Mouse (Mus musculus) thymus, adult 2 months (tissue): ENCODE measurements around the gene Saysd1. TPM values are rescaled to one million over a fixed set of nuclear protein-coding genes. Genes with fewer than 3 reads are reported as not detected.

Experiments used
- DNase-seq: peaks from one replicate; pipeline ENCODE4 v3.0.0; 2021
- H3K27ac ChIP-seq: fragments of 200-500 bp; 2 replicates; pipeline ENCODE4 v1.5.1; 2012; ENCODE audit warnings: low read length, control low read depth; ENCODE audit not compliant: control insufficient read depth, insufficient read depth
- H3K27me3 ChIP-seq: fragments of 200-500 bp; 2 replicates; pipeline ENCODE4 v1.6.1; 2012; ENCODE audit warnings: mild to moderate bottlenecking, low read length, moderate library complexity, mixed read lengths; ENCODE audit not compliant: control insufficient read depth, insufficient read depth
- H3K36me3 ChIP-seq: fragments of 200-500 bp; 2 replicates; pipeline ENCODE4 v1.6.1; 2012; ENCODE audit warnings: mild to moderate bottlenecking, low read length, moderate library complexity; ENCODE audit not compliant: control insufficient read depth, insufficient read depth
- H3K4me1 ChIP-seq: fragments of 200-500 bp; replicated peaks from 2 replicates; pipeline ENCODE4 v1.6.1; 2012; ENCODE audit warnings: low read length; ENCODE audit not compliant: control insufficient read depth, insufficient read depth
- H3K4me3 ChIP-seq: fragments of 200-500 bp; 2 replicates; pipeline ENCODE4 v1.5.1; 2012; ENCODE audit warnings: mild to moderate bottlenecking, low read length, control low read depth, moderate library complexity; ENCODE audit not compliant: control insufficient read depth, insufficient read depth
- CTCF ChIP-seq: fragments of 200-500 bp; IDR thresholded peaks from 2 replicates; pipeline ENCODE4 v1.5.1; 2012; ENCODE audit warnings: mild to moderate bottlenecking, control low read depth, low read length, moderate library complexity, borderline replicate concordance; ENCODE audit not compliant: control insufficient read depth, poor library complexity, insufficient read depth; ENCODE audit errors: extremely low read depth
- POLR2A ChIP-seq: fragments of 200-500 bp; IDR thresholded peaks from 2 replicates; pipeline ENCODE4 v1.6.1; 2012; ENCODE audit warnings: mild to moderate bottlenecking, low read length, control low read depth, moderate library complexity; ENCODE audit not compliant: control insufficient read depth, poor library complexity, insufficient read depth; ENCODE audit errors: extremely low read depth
- WGBS: fragments of 180-500 bp; shearing (Covaris S2); methylation state at CpG from one replicate; pipeline ENCODE4 v1.1.7; 2018; 5-methylcytosine and 5-hydroxymethylcytosine counted together
- polyA plus RNA-seq: library from polyadenylated mRNA; depleted of rRNA; stranded (reverse); fragments of >200 nt; gene quantifications from 2 replicates; pipeline ENCODE4 v1.2.3, GENCODE M21; 2012

The Saysd1 gene
- polyA plus RNA-seq, 1 experiment = 14.6 TPM

DNA sequence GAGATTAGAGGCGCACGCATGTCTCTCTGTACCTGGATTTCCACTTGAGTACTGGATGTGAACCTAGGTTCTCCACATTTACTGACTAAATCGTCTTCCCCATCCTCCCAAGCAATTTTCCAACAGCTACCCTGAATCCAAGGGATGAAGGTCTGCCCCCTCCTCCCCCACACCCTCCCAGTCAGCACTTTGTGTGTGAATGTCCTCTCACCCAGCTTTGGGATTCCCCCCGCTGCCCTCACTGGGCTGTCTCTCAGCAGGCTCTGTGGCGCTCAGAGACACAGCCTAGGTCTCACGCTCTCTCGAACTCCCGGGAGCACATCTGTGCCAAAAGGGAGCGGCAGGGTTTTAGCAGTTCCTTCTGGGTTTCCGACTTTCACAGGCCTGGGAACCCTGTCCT lies 17.4 kb upstream of the Saysd1 start:
- no peak for TF ChIP-seq CTCF
- no peak for TF ChIP-seq POLR2A
- H3K36me3 ChIP-seq = no peaks in the 10 kb centered on the region
- no peak for DNase-seq
- WGBS = 95% methylated on average over 10 of the region's 10 CpGs
- H3K27ac ChIP-seq = no peak overlapping the region
- no peak overlapping the region for H3K4me3 ChIP-seq
- peaks cover 2% of the 10 kb centered on the region; the same call in 1 of the 2 replicates for H3K4me1 ChIP-seq
- no peaks in the 10 kb centered on the region for H3K27me3 ChIP-seq

GRCm38 (mm10) chr14:20154937-20155336 lies 16.6 kb upstream of the Saysd1 start:
- H3K4me3 ChIP-seq = no peak overlapping the region
- peaks cover 2% of the 10 kb centered on the region; the same call in 1 of the 2 replicates for H3K4me1 ChIP-seq
- H3K36me3 ChIP-seq = no peaks in the 10 kb centered on the region
- no peaks in the 10 kb centered on the region for H3K27me3 ChIP-seq
- TF ChIP-seq CTCF (no peak), POLR2A (no peak)
- WGBS = 83% methylated on average over 4 of the region's 4 CpGs
- no peak for DNase-seq
- no peak overlapping the region for H3K27ac ChIP-seq

- Histone ChIP-seq H3K4me1 (no peaks in the 10 kb centered on the region), H3K36me3 (no peaks in the 10 kb centered on the region), H3K27ac (no peak overlapping the region), H3K4me3 (no peak overlapping the region), H3K27me3 (no peaks in the 10 kb centered on the region)
- TF ChIP-seq CTCF (no peak), POLR2A (no peak)
- DNase-seq = no peak
- WGBS = 79% methylated on average over 7 of the region's 7 CpGs
Observed at GRCm38 (mm10) chr14:20154245-20154644, 15.9 kb upstream of the Saysd1 start.

DNA sequence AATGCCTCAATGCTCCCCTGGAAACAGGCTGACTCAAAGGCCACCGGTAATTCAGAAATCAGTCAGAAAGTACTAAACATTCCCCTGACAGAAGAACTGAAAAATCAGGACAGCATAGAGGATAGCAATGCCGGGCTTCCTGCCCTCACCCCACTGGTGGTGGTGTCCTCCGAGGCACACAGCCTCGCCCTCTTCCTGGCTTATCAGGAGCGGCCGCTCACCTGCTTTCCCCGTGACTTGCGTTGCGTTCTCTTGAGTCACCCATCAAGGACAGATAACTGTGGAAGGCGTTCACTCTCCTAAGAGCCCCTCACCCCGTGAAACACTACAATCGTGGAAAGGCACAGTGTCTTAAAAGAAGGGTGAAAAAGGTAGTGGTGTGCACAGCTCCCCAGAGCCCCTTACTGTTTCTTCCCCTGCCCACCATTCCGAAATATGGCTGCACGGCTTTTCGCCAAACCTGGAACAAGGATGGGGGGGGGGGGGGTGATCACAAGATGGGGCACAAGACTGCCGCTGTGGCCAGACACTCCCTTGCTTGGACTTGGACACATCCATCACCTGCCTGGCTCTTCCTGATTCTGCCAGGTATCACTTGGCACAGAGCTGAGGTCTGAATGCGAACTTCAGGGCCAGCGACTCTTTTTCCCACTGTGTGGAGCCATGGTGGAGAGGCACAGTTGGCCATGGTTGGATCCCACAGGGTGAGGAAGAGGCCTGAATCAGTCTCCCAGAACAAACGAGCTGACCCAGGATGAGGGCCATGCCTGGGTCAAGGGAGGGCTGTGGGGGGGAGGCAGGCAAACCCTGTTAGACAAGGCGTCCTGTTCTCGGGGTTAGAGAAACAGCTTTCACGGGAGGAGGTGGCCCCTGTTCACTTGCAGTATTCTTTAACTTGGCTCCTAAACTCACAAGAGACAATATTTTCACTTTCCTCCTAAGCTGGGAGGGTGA lies 11.1 kb upstream of the Saysd1 start:
- Histone ChIP-seq H3K36me3 (no peaks in the 10 kb centered on the region), H3K27ac (no peak overlapping the region), H3K27me3 (no peaks in the 10 kb centered on the region), H3K4me1 (no peaks in the 10 kb centered on the region), H3K4me3 (no peak overlapping the region)
- WGBS = 96% methylated on average over 22 of the region's 22 CpGs
- no peak for DNase-seq
- TF ChIP-seq CTCF = no peak
- TF ChIP-seq POLR2A = no peak

- Histone ChIP-seq H3K4me1 (no peaks in the 10 kb centered on the region), H3K27ac (no peak overlapping the region), H3K4me3 (no peak overlapping the region), H3K27me3 (no peaks in the 10 kb centered on the region), H3K36me3 (no peaks in the 10 kb centered on the region)
- TF ChIP-seq CTCF (no peak), POLR2A (no peak)
- DNase-seq = no peak
- WGBS = 96% methylated on average over 11 of the region's 11 CpGs
Observed at GRCm38 (mm10) chr14:20148514-20148913, 10.2 kb upstream of the Saysd1 start.

DNA sequence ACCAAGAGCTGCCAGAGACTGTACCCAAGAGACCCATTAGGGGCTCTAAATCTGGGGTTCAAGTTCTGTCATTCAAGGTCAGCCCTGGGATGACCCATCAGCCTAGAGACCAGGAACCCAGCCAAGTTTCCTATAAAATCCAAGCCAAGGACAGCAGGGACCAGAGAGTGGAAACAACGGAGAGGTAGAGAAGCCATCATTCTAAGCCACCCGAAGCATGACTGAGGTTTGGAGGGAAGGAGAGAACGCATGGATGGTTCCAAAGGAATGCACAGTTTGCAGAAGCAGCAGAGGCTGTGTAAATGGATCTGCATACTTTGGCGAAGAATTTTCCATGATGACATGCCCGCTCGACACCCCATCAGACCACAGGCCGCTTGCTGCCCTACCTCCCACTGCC lies 9.5 kb upstream of the Saysd1 start:
- TF ChIP-seq POLR2A (no peak), CTCF (no peak)
- 95% methylated on average over 7 of the region's 7 CpGs for WGBS
- H3K4me1 ChIP-seq = no peaks in the 10 kb centered on the region
- no peaks in the 10 kb centered on the region for H3K36me3 ChIP-seq
- no peak for DNase-seq
- H3K4me3 ChIP-seq = no peak overlapping the region
- H3K27ac ChIP-seq = no peak overlapping the region
- H3K27me3 ChIP-seq = no peaks in the 10 kb centered on the region
